Mouse (Mus musculus) E14TG2a.4 (cell line): ENCODE measurements at regions not wholly inside any gene's neighbourhood (a gene's known extent, or its start where the extent isn't known, plus 50 kb on each side); places are given as distances from the start of the nearest gene placed in this dataset.

ENCODE experiments used
- H3K27me3 ChIP-seq: 2 replicates; pipeline ENCODE4 v1.6.1; 2014; ENCODE audit warnings: low read length, control low read depth; ENCODE audit not compliant: insufficient read depth
- H3K36me3 ChIP-seq: 2 replicates; pipeline ENCODE4 v1.6.1; 2014; ENCODE audit warnings: low read length, control low read depth; ENCODE audit not compliant: insufficient read depth
- H3K4me1 ChIP-seq: replicated peaks from 2 replicates; pipeline ENCODE4 v1.6.1; 2014; ENCODE audit warnings: low read depth, low read length, control low read depth
- H3K4me3 ChIP-seq: replicated peaks from 2 replicates; pipeline ENCODE4 v1.5.1; 2014; ENCODE audit warnings: mild to moderate bottlenecking, low read length
- H3K9me3 ChIP-seq: 2 replicates; pipeline ENCODE4 v1.6.1; 2014; ENCODE audit warnings: low read length, control low read depth
- CTCF ChIP-seq: conservative IDR thresholded peaks from 2 replicates; pipeline ENCODE4 v1.5.1; 2014; ENCODE audit warnings: low read length
- NANOG ChIP-seq: IDR thresholded peaks from 2 replicates; pipeline ENCODE4 v1.6.1; 2014; ENCODE audit warnings: borderline replicate concordance, low read length, mixed read lengths
- POU5F1 ChIP-seq: IDR thresholded peaks from 2 replicates; pipeline ENCODE4 v1.6.1; 2014; ENCODE audit warnings: low read length, borderline replicate concordance

DNA sequence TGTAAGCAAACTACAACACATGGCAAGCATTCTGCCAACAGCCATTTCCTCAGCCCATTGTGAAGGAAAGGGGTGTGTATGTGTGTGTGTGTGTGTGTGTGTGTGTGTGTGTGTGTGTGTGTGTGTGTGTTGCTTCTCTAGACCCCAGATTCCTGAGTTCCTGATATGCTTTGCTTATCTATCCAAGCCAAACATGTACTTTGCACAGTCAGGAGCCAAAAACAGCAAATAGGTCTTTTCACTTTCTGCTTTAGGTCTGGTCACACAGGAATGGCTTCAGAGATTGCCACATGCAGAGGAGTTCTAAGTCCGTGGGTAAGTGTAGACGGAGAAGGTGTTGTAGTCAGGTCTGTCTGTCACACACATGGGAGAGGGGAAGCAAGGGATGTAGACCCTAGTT, 216.7 kb downstream of the Sec61b start:
- no peaks in the 10 kb centered on the region for H3K9me3 ChIP-seq
- no peaks in the 10 kb centered on the region for H3K4me1 ChIP-seq
- no peaks in the 10 kb centered on the region for H3K27me3 ChIP-seq
- H3K4me3 ChIP-seq, result no peak overlapping the region
- H3K36me3 ChIP-seq, result no peaks in the 10 kb centered on the region
- TF ChIP-seq POU5F1, result no peak
- TF ChIP-seq CTCF, result no peak
- TF ChIP-seq NANOG, result no peak

DNA sequence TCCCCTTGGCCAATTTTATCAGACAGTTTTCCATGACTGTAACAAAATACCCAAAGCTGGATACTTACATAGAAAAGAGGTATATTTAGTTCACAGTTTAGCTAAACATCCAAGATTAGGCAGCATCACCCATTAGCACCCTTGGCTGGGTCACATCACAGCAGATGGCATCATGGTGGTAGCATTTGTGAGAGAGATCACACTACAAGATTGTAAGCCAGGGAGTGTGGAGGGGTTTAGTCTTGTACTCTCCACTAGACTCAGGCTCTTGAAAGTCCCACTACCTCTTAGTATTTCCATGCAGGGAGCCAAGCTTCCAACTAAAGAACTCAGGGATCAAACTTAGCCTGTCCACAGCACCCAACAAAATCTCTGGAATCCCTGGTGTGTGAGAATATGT, 218.2 kb downstream of the Sec61b start:
- Histone ChIP-seq H3K4me1 (no peaks in the 10 kb centered on the region), H3K27me3 (no peaks in the 10 kb centered on the region), H3K9me3 (no peaks in the 10 kb centered on the region), H3K36me3 (no peaks in the 10 kb centered on the region), H3K4me3 (no peak overlapping the region)
- TF ChIP-seq POU5F1 (no peak), CTCF (no peak), NANOG (no peak)

DNA sequence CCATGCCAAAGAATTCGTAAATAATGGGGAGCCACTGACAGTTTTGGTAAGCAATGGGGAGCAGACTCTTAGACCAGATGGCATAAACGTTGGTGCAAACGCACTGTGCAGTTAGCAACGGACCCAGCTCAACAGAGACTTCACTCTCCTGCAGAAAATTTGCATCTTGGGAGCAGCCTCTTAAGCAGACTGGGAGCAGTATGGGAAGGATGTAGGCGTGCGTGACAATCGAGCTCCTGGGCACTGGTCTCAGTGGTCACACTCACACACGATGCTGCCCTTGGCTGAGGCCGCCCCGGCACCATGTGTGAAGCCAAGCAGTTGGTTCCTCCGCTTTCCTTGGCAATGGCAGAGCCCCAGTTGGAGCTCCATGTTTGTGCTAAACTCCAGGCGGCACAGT, 218.8 kb downstream of the Sec61b start:
- Histone ChIP-seq H3K27me3 (no peaks in the 10 kb centered on the region), H3K9me3 (no peaks in the 10 kb centered on the region), H3K36me3 (no peaks in the 10 kb centered on the region), H3K4me1 (no peaks in the 10 kb centered on the region), H3K4me3 (no peak overlapping the region)
- TF ChIP-seq CTCF (no peak), POU5F1 (no peak)

DNA sequence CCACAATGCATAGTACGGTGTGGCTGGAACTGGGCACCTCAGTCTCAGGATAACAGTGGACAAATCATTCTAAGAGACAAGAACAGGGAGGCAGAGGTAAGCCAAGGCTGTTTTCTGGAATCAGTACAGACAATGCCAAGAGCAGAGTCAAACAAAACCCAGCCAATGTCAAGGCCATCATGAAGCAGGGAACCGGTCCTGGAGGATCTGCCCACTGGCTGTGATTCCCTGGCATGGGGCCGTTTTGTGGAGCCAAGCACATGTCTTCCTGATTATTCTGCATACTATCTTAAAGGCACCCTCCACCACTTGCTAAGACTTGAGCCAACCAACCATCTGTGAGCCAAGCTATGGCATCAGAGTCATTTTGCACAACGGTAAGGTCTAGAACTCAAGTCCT, 222.6 kb downstream of the Sec61b start:
- Histone ChIP-seq H3K36me3 (no peaks in the 10 kb centered on the region), H3K4me3 (no peak overlapping the region), H3K4me1 (no peaks in the 10 kb centered on the region), H3K27me3 (no peaks in the 10 kb centered on the region), H3K9me3 (no peaks in the 10 kb centered on the region)
- no peak for TF ChIP-seq CTCF
- no peak for TF ChIP-seq NANOG
- TF ChIP-seq POU5F1, result no peak

DNA sequence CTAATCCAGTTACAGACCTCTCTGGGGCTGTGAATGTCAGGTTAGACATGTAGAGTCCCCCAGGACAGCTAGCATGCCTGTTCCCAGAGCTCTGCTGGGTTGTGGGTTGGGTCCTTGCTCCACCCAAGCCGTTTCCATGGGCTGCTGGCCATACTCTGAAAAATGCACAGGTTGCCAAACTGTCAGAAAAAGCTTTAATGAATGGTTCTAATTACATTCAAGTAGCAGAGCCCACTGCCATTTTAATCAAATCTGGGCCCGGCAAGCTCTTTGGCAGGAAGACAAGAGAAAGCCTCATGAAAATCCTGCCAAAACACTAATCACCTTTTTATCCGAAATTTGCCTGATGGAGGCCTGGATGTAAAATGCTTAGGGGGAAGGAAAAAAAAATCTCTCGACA, 224.1 kb downstream of the Sec61b start:
- Histone ChIP-seq H3K27me3 (no peaks in the 10 kb centered on the region), H3K4me3 (no peak overlapping the region), H3K9me3 (no peaks in the 10 kb centered on the region), H3K36me3 (no peaks in the 10 kb centered on the region), H3K4me1 (no peaks in the 10 kb centered on the region)
- TF ChIP-seq POU5F1 (no peak), CTCF (no peak), NANOG (no peak)

DNA sequence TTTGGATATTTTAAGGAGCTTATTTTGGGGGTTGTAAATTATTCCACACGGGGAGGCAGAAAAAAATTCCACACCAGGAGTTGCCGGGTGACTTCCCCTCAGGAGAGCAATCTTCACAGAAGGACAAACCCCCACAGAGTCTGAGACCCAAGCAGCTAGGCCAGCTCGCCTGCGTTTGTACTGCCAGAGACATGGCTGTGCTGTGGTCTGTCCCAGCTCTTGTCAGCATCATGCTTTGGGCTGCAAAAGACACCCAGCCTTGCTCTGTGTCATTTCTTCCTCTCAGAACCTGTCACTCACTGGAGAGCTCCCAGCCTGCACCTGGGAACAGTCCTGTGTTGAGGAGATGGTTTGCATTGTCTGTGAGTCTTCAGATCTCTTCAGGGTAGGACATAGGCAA, 224.5 kb downstream of the Sec61b start:
- H3K36me3 ChIP-seq, result no peaks in the 10 kb centered on the region
- no peaks in the 10 kb centered on the region for H3K27me3 ChIP-seq
- H3K4me1 ChIP-seq, result no peaks in the 10 kb centered on the region
- no peak overlapping the region for H3K4me3 ChIP-seq
- no peaks in the 10 kb centered on the region for H3K9me3 ChIP-seq
- TF ChIP-seq CTCF (no peak), NANOG (no peak), POU5F1 (no peak)

DNA sequence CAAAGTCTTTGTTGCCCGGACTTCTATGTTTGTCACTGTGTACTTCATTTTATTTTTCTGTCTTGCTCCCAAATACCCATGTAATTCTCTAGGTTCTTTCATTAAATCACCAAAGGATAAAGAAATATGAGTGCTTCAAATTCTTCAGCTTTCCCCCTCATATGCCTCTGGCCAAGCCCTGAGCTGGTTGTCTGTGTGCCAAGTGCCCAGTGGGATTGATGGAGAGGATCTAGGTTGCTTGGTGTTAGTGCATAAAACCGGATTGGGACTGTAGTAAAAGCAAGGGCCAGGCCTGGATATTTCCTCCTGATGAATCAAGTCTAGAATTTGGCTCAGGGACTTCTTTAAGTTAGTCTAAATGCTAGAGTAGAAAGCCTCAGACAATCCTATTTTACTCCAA, 229.0 kb downstream of the Sec61b start:
- no peaks in the 10 kb centered on the region for H3K4me1 ChIP-seq
- H3K9me3 ChIP-seq, result no peaks in the 10 kb centered on the region
- no peaks in the 10 kb centered on the region for H3K27me3 ChIP-seq
- H3K36me3 ChIP-seq, result no peaks in the 10 kb centered on the region
- TF ChIP-seq CTCF, result no peak
- TF ChIP-seq POU5F1, result no peak
- TF ChIP-seq NANOG, result no peak
- H3K4me3 ChIP-seq, result no peak overlapping the region

DNA sequence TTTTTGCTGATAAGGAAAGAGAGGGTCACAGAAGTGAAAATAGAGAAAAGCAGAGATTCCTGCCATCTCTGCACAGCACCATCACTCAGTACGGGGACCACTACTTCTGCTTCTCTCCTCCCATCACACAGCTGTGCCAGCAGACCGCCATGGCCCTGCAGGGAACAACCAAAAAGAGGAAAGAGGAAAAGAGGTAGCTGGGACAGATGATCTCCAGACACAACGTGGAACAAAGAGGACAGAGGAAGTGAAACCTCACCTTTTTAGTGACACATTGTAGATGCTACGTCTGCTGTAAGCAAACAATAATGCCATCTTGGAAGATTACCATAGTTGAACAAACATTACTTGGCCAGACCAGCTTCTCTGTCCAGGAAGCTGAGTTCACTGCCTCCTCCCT, 230.1 kb downstream of the Sec61b start:
- Histone ChIP-seq H3K36me3 (no peaks in the 10 kb centered on the region), H3K4me1 (no peaks in the 10 kb centered on the region), H3K4me3 (no peak overlapping the region), H3K27me3 (no peaks in the 10 kb centered on the region), H3K9me3 (no peaks in the 10 kb centered on the region)
- TF ChIP-seq NANOG (no peak), POU5F1 (no peak), CTCF (no peak)

DNA sequence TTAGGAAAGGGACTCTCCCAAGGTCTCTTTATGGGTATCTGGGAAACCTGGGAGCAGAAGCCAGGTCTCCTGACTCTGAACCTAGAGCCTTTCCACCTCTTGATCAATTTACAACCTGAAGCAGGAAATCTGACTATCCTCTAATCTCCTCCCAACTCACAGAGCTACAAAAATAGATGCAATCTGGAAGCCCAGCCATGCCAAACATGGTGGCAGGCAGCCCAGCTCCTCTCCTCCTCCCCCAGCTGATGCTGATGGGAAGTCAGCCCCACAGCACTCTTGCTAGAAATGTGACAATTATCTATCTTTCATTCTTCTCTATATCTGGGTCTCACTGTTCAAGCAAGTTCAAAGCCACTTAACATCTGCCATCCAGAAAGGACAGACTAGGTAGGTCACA, 233.5 kb downstream of the Sec61b start:
- Histone ChIP-seq H3K9me3 (no peaks in the 10 kb centered on the region), H3K36me3 (no peaks in the 10 kb centered on the region), H3K4me1 (no peaks in the 10 kb centered on the region), H3K27me3 (no peaks in the 10 kb centered on the region), H3K4me3 (no peak overlapping the region)
- TF ChIP-seq NANOG, result no peak
- TF ChIP-seq CTCF, result no peak
- no peak for TF ChIP-seq POU5F1
